Mouse (Mus musculus) forebrain, embryonic 15.5 days (tissue): Measurements from ENCODE around the gene Adamtsl1. TPM values are rescaled to one million over a fixed set of nuclear protein-coding genes. Genes with fewer than 3 reads are reported as not detected.

Source experiments
- ATAC-seq: fragments of 200-750 bp; cut with Nextera tagmentation; replicated peaks from 2 replicates; pipeline ENCODE4 v1.8.0; 2017; ENCODE audit warnings: mild to moderate bottlenecking, moderate TSS enrichment, moderate library complexity
- H3K27ac ChIP-seq: fragments of 300-500 bp; sonication (generic); replicated peaks from 2 replicates; pipeline ENCODE4 v1.5.1; 2015; ENCODE audit warnings: mild to moderate bottlenecking, inconsistent platforms
- H3K27me3 ChIP-seq: fragments of 300-500 bp; sonication (generic); 2 replicates; pipeline ENCODE4 v1.6.1; 2015; ENCODE audit warnings: inconsistent platforms
- H3K36me3 ChIP-seq: fragments of 300-500 bp; sonication (generic); 2 replicates; pipeline ENCODE4 v1.6.1; 2015; ENCODE audit warnings: mild to moderate bottlenecking, inconsistent platforms
- H3K4me1 ChIP-seq: fragments of 300-500 bp; sonication (generic); 2 replicates; pipeline ENCODE4 v1.6.1; 2015; ENCODE audit warnings: inconsistent platforms
- H3K4me2 ChIP-seq: fragments of 300-500 bp; sonication (generic); replicated peaks from 2 replicates; pipeline ENCODE4 v1.6.1; 2015; ENCODE audit warnings: mild to moderate bottlenecking, inconsistent platforms
- H3K4me3 ChIP-seq: fragments of 300-500 bp; sonication (generic); 2 replicates; pipeline ENCODE4 v1.5.1; 2015; ENCODE audit warnings: mild to moderate bottlenecking, inconsistent platforms
- H3K9ac ChIP-seq: fragments of 300-500 bp; sonication (generic); replicated peaks from 2 replicates; pipeline ENCODE4 v1.6.1; 2015; ENCODE audit warnings: mild to moderate bottlenecking, inconsistent platforms
- H3K9me3 ChIP-seq: fragments of 300-500 bp; sonication (generic); 2 replicates; pipeline ENCODE4 v1.6.1; 2016; ENCODE audit warnings: inconsistent platforms
- WGBS: fragments of 180-500 bp; shearing (Covaris S2); methylation state at CpG from one replicate; pipeline ENCODE4 v1.1.7; 2015; ENCODE audit warnings: mixed read lengths; 5-methylcytosine and 5-hydroxymethylcytosine counted together
- polyA plus RNA-seq: library from polyadenylated mRNA; unstranded; fragments of >200 nt; fragmentation: Nextera tagmentation; extraction: Ambion mirVana; gene quantifications from 2 replicates; pipeline ENCODE4 v1.2.1, GENCODE M21; 2015

Gene Adamtsl1
- polyA plus RNA-seq, 1 experiment from 2014 or later: 6.3 TPM

GRCm38 (mm10) chr4:86274663-86275062 is 760.7 kb downstream of the Adamtsl1 start:
- Histone ChIP-seq H3K9me3 (no peaks in the 10 kb centered on the region), H3K27ac (no peak overlapping the region), H3K36me3 (no peaks in the 10 kb centered on the region), H3K27me3 (no peaks in the 10 kb centered on the region), H3K4me1 (peaks cover 6% of the 10 kb centered on the region; the same call in 1 of the 2 replicates), H3K9ac (no peak overlapping the region), H3K4me3 (no peak overlapping the region), H3K4me2 (no peak overlapping the region)
- 72% methylated on average over 2 of the region's 2 CpGs for WGBS
- no peak for ATAC-seq

GRCm38 (mm10) chr4:86276021-86276813 is 762.2 kb downstream of the Adamtsl1 start:
- no peak overlapping the region for H3K27ac ChIP-seq
- H3K4me1 ChIP-seq: peaks cover 6% of the 10 kb centered on the region; the same call in 1 of the 2 replicates
- WGBS: 66% methylated on average over 14 of the region's 14 CpGs
- H3K4me2 ChIP-seq: no peak overlapping the region
- no peak overlapping the region for H3K9ac ChIP-seq
- H3K36me3 ChIP-seq: no peaks in the 10 kb centered on the region
- no peak for ATAC-seq
- H3K27me3 ChIP-seq: no peaks in the 10 kb centered on the region
- H3K9me3 ChIP-seq: no peaks in the 10 kb centered on the region
- H3K4me3 ChIP-seq: no peak overlapping the region

GRCm38 (mm10) chr4:86278546-86278945 is 764.6 kb downstream of the Adamtsl1 start:
- no peak for ATAC-seq
- Histone ChIP-seq H3K9me3 (no peaks in the 10 kb centered on the region), H3K9ac (no peak overlapping the region), H3K4me1 (peaks cover 6% of the 10 kb centered on the region; the same call in 1 of the 2 replicates), H3K27ac (no peak overlapping the region), H3K27me3 (no peaks in the 10 kb centered on the region), H3K4me2 (no peak overlapping the region), H3K36me3 (no peaks in the 10 kb centered on the region), H3K4me3 (no peak overlapping the region)
- WGBS: 35% methylated on average over 5 of the region's 5 CpGs

GRCm38 (mm10) chr4:86286572-86286971 is 772.6 kb downstream of the Adamtsl1 start:
- Histone ChIP-seq H3K4me2 (no peak overlapping the region), H3K9me3 (no peaks in the 10 kb centered on the region), H3K27me3 (no peaks in the 10 kb centered on the region), H3K9ac (no peak overlapping the region), H3K36me3 (no peaks in the 10 kb centered on the region), H3K27ac (no peak overlapping the region), H3K4me3 (no peak overlapping the region), H3K4me1 (no peaks in the 10 kb centered on the region)
- no peak for ATAC-seq
- WGBS: 96% methylated on average over 1 of the region's 1 CpGs

GRCm38 (mm10) chr4:86288264-86288663 is 774.3 kb downstream of the Adamtsl1 start:
- H3K36me3 ChIP-seq: no peaks in the 10 kb centered on the region
- ATAC-seq: no peak
- no peak overlapping the region for H3K4me2 ChIP-seq
- H3K9ac ChIP-seq: no peak overlapping the region
- no peaks in the 10 kb centered on the region for H3K27me3 ChIP-seq
- no peaks in the 10 kb centered on the region for H3K9me3 ChIP-seq
- H3K27ac ChIP-seq: no peak overlapping the region
- H3K4me3 ChIP-seq: no peak overlapping the region
- 92% methylated on average over 4 of the region's 4 CpGs for WGBS
- no peaks in the 10 kb centered on the region for H3K4me1 ChIP-seq

- WGBS: 46% methylated on average over 12 of the region's 12 CpGs
- ATAC-seq: no peak; the same call in 1 of the 2 replicates
- no peak overlapping the region for H3K9ac ChIP-seq
Observed at GRCm38 (mm10) chr4:86289511-86290273, 775.7 kb downstream of the Adamtsl1 start.

GRCm38 (mm10) chr4:86294828-86295251 is 780.9 kb downstream of the Adamtsl1 start:
- 37% methylated on average over 2 of the region's 2 CpGs for WGBS
- Histone ChIP-seq H3K36me3 (no peaks in the 10 kb centered on the region), H3K4me1 (no peaks in the 10 kb centered on the region), H3K9me3 (no peaks in the 10 kb centered on the region), H3K27ac (no peak overlapping the region), H3K4me3 (no peak overlapping the region), H3K9ac (no peak overlapping the region), H3K4me2 (no peak overlapping the region), H3K27me3 (no peaks in the 10 kb centered on the region)
- no peak for ATAC-seq

More at GRCm38 (mm10) chr4:86289511-86290273, 775.7 kb downstream of the Adamtsl1 start:
- Histone ChIP-seq H3K4me2 (no peak overlapping the region), H3K36me3 (no peaks in the 10 kb centered on the region), H3K27ac (no peak overlapping the region), H3K9me3 (no peaks in the 10 kb centered on the region), H3K4me1 (no peaks in the 10 kb centered on the region), H3K27me3 (no peaks in the 10 kb centered on the region), H3K4me3 (no peak overlapping the region)

- ATAC-seq: no peak
- H3K27me3 ChIP-seq: no peaks in the 10 kb centered on the region
- H3K9me3 ChIP-seq: no peaks in the 10 kb centered on the region
- no peak overlapping the region for H3K4me2 ChIP-seq
- no peak overlapping the region for H3K27ac ChIP-seq
- H3K9ac ChIP-seq: no peak overlapping the region
- no peaks in the 10 kb centered on the region for H3K36me3 ChIP-seq
- H3K4me3 ChIP-seq: no peak overlapping the region
- WGBS: 89% methylated on average over 6 of the region's 6 CpGs
- H3K4me1 ChIP-seq: no peaks in the 10 kb centered on the region
Observed at GRCm38 (mm10) chr4:86301469-86301868, 787.5 kb downstream of the Adamtsl1 start.

GRCm38 (mm10) chr4:86302095-86302494 is 788.1 kb downstream of the Adamtsl1 start:
- WGBS: 78% methylated on average over 4 of the region's 4 CpGs
- H3K9me3 ChIP-seq: no peaks in the 10 kb centered on the region
- no peak overlapping the region for H3K4me3 ChIP-seq
- no peak overlapping the region for H3K4me2 ChIP-seq
- no peak for ATAC-seq
- H3K27ac ChIP-seq: no peak overlapping the region
- no peaks in the 10 kb centered on the region for H3K4me1 ChIP-seq
- H3K36me3 ChIP-seq: no peaks in the 10 kb centered on the region
- no peak overlapping the region for H3K9ac ChIP-seq
- H3K27me3 ChIP-seq: no peaks in the 10 kb centered on the region

GRCm38 (mm10) chr4:86306753-86307152 is 792.8 kb downstream of the Adamtsl1 start:
- H3K36me3 ChIP-seq: no peaks in the 10 kb centered on the region

GRCm38 (mm10) chr4:86309178-86309577 is 795.2 kb downstream of the Adamtsl1 start:
- no peak overlapping the region for H3K4me3 ChIP-seq
- no peaks in the 10 kb centered on the region for H3K4me1 ChIP-seq
- H3K27ac ChIP-seq: no peak overlapping the region
- no peaks in the 10 kb centered on the region for H3K36me3 ChIP-seq
- H3K27me3 ChIP-seq: no peaks in the 10 kb centered on the region
- H3K9me3 ChIP-seq: no peaks in the 10 kb centered on the region
- 76% methylated on average over 2 of the region's 2 CpGs for WGBS
- no peak overlapping the region for H3K4me2 ChIP-seq
- no peak for ATAC-seq
- no peak overlapping the region for H3K9ac ChIP-seq

More at GRCm38 (mm10) chr4:86306753-86307152, 792.8 kb downstream of the Adamtsl1 start:
- H3K4me2 ChIP-seq: no peak overlapping the region
- H3K9ac ChIP-seq: no peak overlapping the region
- H3K27ac ChIP-seq: no peak overlapping the region
- H3K27me3 ChIP-seq: no peaks in the 10 kb centered on the region
- ATAC-seq: no peak
- no peaks in the 10 kb centered on the region for H3K4me1 ChIP-seq
- no peaks in the 10 kb centered on the region for H3K9me3 ChIP-seq
- H3K4me3 ChIP-seq: no peak overlapping the region
